Mouse (Mus musculus) embryonic fibroblast, embryonic 13.5 days (primary cell): ENCODE measurements around the gene Olfr284.

Source experiments
- CTCF ChIP-seq: IDR thresholded peaks from 2 replicates; pipeline ENCODE4 v1.5.1; 2011; ENCODE audit warnings: mild to moderate bottlenecking, control low read depth, low read length, moderate library complexity, borderline replicate concordance; ENCODE audit not compliant: insufficient read depth
- POLR2A ChIP-seq: IDR thresholded peaks from 2 replicates; pipeline ENCODE4 v1.6.1; 2011; ENCODE audit warnings: low read depth, mild to moderate bottlenecking, control low read depth, low read length, moderate library complexity

DNA sequence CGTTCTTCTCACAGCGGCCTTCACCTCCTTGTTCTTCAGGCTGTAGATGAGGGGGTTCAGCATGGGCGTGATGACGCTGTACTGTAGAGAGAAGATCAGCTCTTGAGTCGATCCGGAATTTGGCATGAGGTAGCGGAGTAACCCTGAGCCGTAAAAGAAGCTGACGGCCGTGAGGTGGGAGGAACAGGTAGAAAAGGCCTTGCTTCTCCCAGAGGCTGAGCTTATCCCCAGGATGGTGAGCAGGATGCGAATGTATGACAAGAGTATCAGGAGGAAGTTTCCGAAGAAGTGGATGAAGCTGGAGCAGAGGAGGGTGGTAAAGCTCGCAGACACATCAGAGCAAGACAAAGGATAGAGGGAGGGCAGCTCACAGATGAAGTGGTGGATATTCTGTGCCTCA, 37.4 kb upstream of the Olfr284 start:
- no peak for TF ChIP-seq CTCF
- no peak for TF ChIP-seq POLR2A
